In genomic region chr15:87547022-87547421, GRCm38 (mm10) we compare ENCODE assay signal across 10 mouse cellular contexts. TPM values are rescaled to one million over a fixed set of nuclear protein-coding genes. Genes with fewer than 3 reads are reported as not detected.
DNase-seq lines count a peak whose midpoint lies in the region; TF ChIP-seq lines count a peak whose summit lies in the region.
"Had no signal": no experiment of that assay in that cellular context is flagged by ENCODE, and none has a peak within 500 bp of the region (broad histone marks: within the 10 kb centered on the region; RNA-seq: fewer than 3 reads in every experiment).

No protein-coding gene starts in this region.

- no peak for DNase-seq in gastrocnemius, adult 2 months
- no peak for DNase-seq in gastrocnemius, adult 18-20 months (ENCODE audit: low spot score)
- peak; percentile 80 for DNase-seq in cerebellum, adult 9-10 months
- DNase-seq in hindbrain, embryonic 10.5 days (ENCODE audit: low spot score): peak; percentile 61
- DNase-seq in mesoderm, embryonic 11.5 days (ENCODE audit: low read depth, low spot score): peak; percentile 58
- peak; percentile 72 for DNase-seq in telencephalon, adult 2 months (ENCODE audit: low read depth, low spot score)
- no peak for DNase-seq in testis, postnatal 10 days (ENCODE audit: low spot score)
- no peak for DNase-seq in heart, adult 18-20 months

- TF ChIP-seq CTCF in gastrocnemius, adult 2 months (IDR thresholded peaks at IDR 0.05): peak; percentile 27; the same call in 1 of the 2 replicates

- H3K36me3 ChIP-seq in hindbrain, embryonic 10.5 days: no peaks in the 10 kb centered on the region
- H3K36me3 ChIP-seq: embryonic facial prominence, embryonic 13.5 days; limb, embryonic 12.5 days had no signal

- 58% methylated on average over 5 of the region's 5 CpGs for WGBS in hindbrain, embryonic 10.5 days

- peaks cover 30% of the 10 kb centered on the region for H3K27me3 ChIP-seq in hindbrain, embryonic 10.5 days (ENCODE audit: insufficient read depth, poor library complexity, severe bottlenecking)

- no peak overlapping the region for H3K27ac ChIP-seq in gastrocnemius, adult 2 months
- no peak overlapping the region for H3K27ac ChIP-seq in hindbrain, embryonic 10.5 days
- H3K27ac ChIP-seq: embryonic facial prominence, embryonic 13.5 days; limb, embryonic 12.5 days had no signal

- no peak overlapping the region for H3K4me3 ChIP-seq in gastrocnemius, adult 2 months
- no peak overlapping the region for H3K4me3 ChIP-seq in hindbrain, embryonic 10.5 days
- H3K4me3 ChIP-seq: embryonic facial prominence, embryonic 13.5 days; limb, embryonic 12.5 days had no signal

- intact Hi-C loops in gastrocnemius, adult 2 months (cut with DNase I): no loop called here

- H3K9me3 ChIP-seq in hindbrain, embryonic 10.5 days: no peaks in the 10 kb centered on the region
- H3K9me3 ChIP-seq: embryonic facial prominence, embryonic 13.5 days; limb, embryonic 12.5 days had no signal

- peaks cover 84% of the 10 kb centered on the region for H3K4me1 ChIP-seq in hindbrain, embryonic 10.5 days (replicated peaks)

RNA-seq across cellular contexts. Expression of gene Fam19a5, which starts 2.9 kb away (rescaled TPM):
- 1 to 10 TPM; 2.4 to 3.2 TPM for total RNA-seq in gastrocnemius, adult 2 months (2021)
- 1 to 10 TPM; 3.6 to 6.9 TPM for total RNA-seq in gastrocnemius, adult 18-20 months (2021)
- 6.4 and 8.2 TPM in 2 replicates for polyA plus RNA-seq in hindbrain, embryonic 10.5 days (2016; fragmentation: Nextera tagmentation; extraction: Ambion mirVana)
- 1 to 10 TPM; 4.5 TPM for total RNA-seq in heart, adult 18-20 months (2021)

Comparison
In these comparisons a context has a peak if more than half of its experiments do, and no peak if none do; other contexts are left out.
1. DNase-seq: peak in cerebellum, adult 9-10 months (single experiment), hindbrain, embryonic 10.5 days (single experiment), mesoderm, embryonic 11.5 days (single experiment) and telencephalon, adult 2 months (single experiment); none in gastrocnemius, adult 2 months (single experiment), gastrocnemius, adult 18-20 months (single experiment), testis, postnatal 10 days (single experiment) and heart, adult 18-20 months (0 of 2).